Mouse (Mus musculus) thymus, adult 2 months (tissue): ENCODE measurements around the gene Rd3l.

Experiments used
- CTCF ChIP-seq: fragments of 200-500 bp; IDR thresholded peaks from 2 replicates; pipeline ENCODE4 v1.5.1; 2012; ENCODE audit warnings: mild to moderate bottlenecking, control low read depth, low read length, moderate library complexity, borderline replicate concordance; ENCODE audit not compliant: control insufficient read depth, poor library complexity, insufficient read depth; ENCODE audit errors: extremely low read depth
- POLR2A ChIP-seq: fragments of 200-500 bp; IDR thresholded peaks from 2 replicates; pipeline ENCODE4 v1.6.1; 2012; ENCODE audit warnings: mild to moderate bottlenecking, low read length, control low read depth, moderate library complexity; ENCODE audit not compliant: control insufficient read depth, poor library complexity, insufficient read depth; ENCODE audit errors: extremely low read depth

GRCm38 (mm10) chr12:111978274-111978673 lies 2.8 kb downstream of the Rd3l start:
- TF ChIP-seq POLR2A (no peak), CTCF (no peak)
